Comparison of ENCODE assay signal across 31 mouse cellular contexts in genomic region chr15:85046230-85046950, GRCm38 (mm10). TPM values are rescaled to one million over a fixed set of nuclear protein-coding genes. Genes with fewer than 3 reads are reported as not detected.
A peak's percentile ranks its signal among the peaks of the same experiment; 100 is the strongest.
DNase-seq lines count a peak whose midpoint lies in the region; TF ChIP-seq lines count a peak whose summit lies in the region.
"Had no signal": no experiment of that assay in that cellular context is flagged by ENCODE, and none has a peak within 500 bp of the region (broad histone marks: within the 10 kb centered on the region; RNA-seq: fewer than 3 reads in every experiment).

No protein-coding gene starts in this region.

- 0 out of 2 replicates have a peak overlapping the region, but pooled peaks have one; percentile 17 for H3K27ac ChIP-seq in left cerebral cortex, adult 2 months
- H3K27ac ChIP-seq: embryonic facial prominence, embryonic 12.5 days; embryonic facial prominence, embryonic 15.5 days; heart, embryonic 15.5 days; hindbrain, embryonic 10.5 days; hindbrain, embryonic 13.5 days had no signal

- TF ChIP-seq CTCF in left cerebral cortex, adult 2 months (IDR thresholded peaks at IDR 0.05): no peak

- no peak overlapping the region for H3K4me3 ChIP-seq in left cerebral cortex, adult 2 months
- H3K4me3 ChIP-seq: embryonic facial prominence, embryonic 12.5 days; embryonic facial prominence, embryonic 15.5 days; heart, embryonic 12.5 days; heart, embryonic 15.5 days; hindbrain, embryonic 10.5 days; hindbrain, embryonic 13.5 days had no signal

- peak; percentile 83 for DNase-seq in heart, adult 11 months
- DNase-seq in heart, adult 18-20 months: no peak
- DNase-seq in left cerebral cortex, adult 2 months (ENCODE audit: extremely low spot score in 1 of 2, low spot score in 2 of 2): no peak
- DNase-seq in left cerebral cortex, postnatal 4 days: no peak
- DNase-seq in right cerebral cortex, adult 18-20 months: peak; percentile 59
- no peak for DNase-seq in right cerebral cortex, postnatal 25 days
- peak; percentile 40 for DNase-seq in telencephalon, adult 2 months (ENCODE audit: low read depth, low spot score)
- DNase-seq: adrenal gland, postnatal 10 days; adrenal gland, postnatal 36 days; B cell, adult 2 months; cerebellum, adult 11 months; cerebellum, adult 2 months; cerebellum, adult 9-11 months; cerebellum, postnatal 25 days; forebrain, postnatal 0 days; gastrocnemius, postnatal 10 days; gastrocnemius, postnatal 36 days; heart, postnatal 10 days; heart, postnatal 36 days had no signal

- intact Hi-C loops in left cerebral cortex, adult 2 months (cut with DNase I): no loop called here
- intact Hi-C loops in left cerebral cortex, postnatal 4 days (cut with DNase I): no loop called here

RNA-seq across cellular contexts. Expression of gene Fam118a, which starts 17.6 kb away (rescaled TPM):
- 1 to 10 TPM; 7.3 to 8.2 TPM for total RNA-seq in heart, adult 18-20 months (2021)
- 10 to 100 TPM; 24.4 to 25.3 TPM for total RNA-seq in left cerebral cortex, adult 2 months (2021)
- total RNA-seq in left cerebral cortex, postnatal 4 days (2021): 10 to 100 TPM; 28.3 to 31.7 TPM

RNA-seq across cellular contexts. Expression of gene Upk3a, which starts 29.4 kb away (rescaled TPM):
- total RNA-seq in heart, adult 18-20 months (2021): not detected
- total RNA-seq in left cerebral cortex, adult 2 months (2021): not detected
- under 1 TPM in 1 of 2 experiments, not detected in 1; 0.48 TPM for total RNA-seq in left cerebral cortex, postnatal 4 days (2021)
- total RNA-seq: adrenal gland, adult 18-20 months; adrenal gland, postnatal 10 days; adrenal gland, postnatal 36 days; CH12.LX; common myeloid progenitor, adult 5-6 weeks; G1E; gastrocnemius, adult 18-20 months; gastrocnemius, postnatal 10 days; gastrocnemius, postnatal 36 days; granulocyte monocyte progenitor cell, adult 5-6 weeks; heart, postnatal 10 days; heart, postnatal 36 days had no signal

RNA-seq across cellular contexts. Expression of gene 5031439G07Rik, which starts 58.0 kb away (rescaled TPM):
- total RNA-seq in heart, adult 18-20 months (2021): 10 to 100 TPM; 30.6 to 34.7 TPM
- total RNA-seq in left cerebral cortex, adult 2 months (2021): 10 to 100 TPM; 72.8 to 94.8 TPM
- 100 to 1,000 TPM; 134 to 161 TPM for total RNA-seq in left cerebral cortex, postnatal 4 days (2021)

Comparison
In these comparisons a context has a peak if more than half of its experiments do, and no peak if none do; other contexts are left out.
1. DNase-seq: peak in heart, adult 11 months (single experiment), right cerebral cortex, adult 18-20 months (single experiment) and telencephalon, adult 2 months (single experiment); none in heart, adult 18-20 months (0 of 2), left cerebral cortex, adult 2 months (0 of 2), left cerebral cortex, postnatal 4 days (single experiment) and right cerebral cortex, postnatal 25 days (single experiment).